Mouse (Mus musculus): ENCODE measurements around the gene Dhx38. TPM values are rescaled to one million over a fixed set of nuclear protein-coding genes. Genes with fewer than 3 reads are reported as not detected.
A peak's percentile ranks its signal among the peaks of the same experiment; 100 is the strongest.

Gene Dhx38
- polyA plus RNA-seq, 1 experiment: 20.7 TPM

DNA sequence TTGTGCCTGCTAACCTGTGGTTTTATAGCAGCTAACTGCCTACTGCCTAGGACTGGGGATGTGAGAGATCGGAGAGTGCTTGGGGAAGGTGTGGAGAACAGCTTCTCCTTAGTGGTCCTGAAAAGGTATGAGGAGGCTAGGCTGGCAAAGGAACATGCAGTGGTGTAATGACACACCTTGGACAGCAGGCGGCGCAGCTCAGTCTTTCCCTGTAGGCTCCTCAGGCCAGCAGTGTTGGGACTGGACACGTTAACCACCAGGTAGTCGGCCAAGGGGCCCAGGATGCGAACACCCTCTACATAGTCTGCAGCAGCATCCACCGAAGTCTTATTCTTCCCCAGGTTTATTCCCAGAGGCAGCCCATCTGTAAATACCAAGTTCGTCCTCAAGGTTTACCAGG is 30.2 kb upstream of the Dhx38 start:
- no peaks in the 10 kb centered on the region for H3K27me3 ChIP-seq (ENCODE audit: control insufficient read depth, insufficient read depth, low read length)
- H3K27ac ChIP-seq (ENCODE audit: control insufficient read depth, insufficient read depth, low read depth, low read length): no peak overlapping the region
- peak; percentile 89; the same call in 1 of the 2 replicates for TF ChIP-seq CTCF (IDR thresholded peaks at IDR 0.05; ENCODE audit: control insufficient read depth, insufficient read depth, insufficient replicate concordance, low read depth, low read length)
- no peak for TF ChIP-seq POLR2A (IDR thresholded peaks at IDR 0.05; ENCODE audit: control insufficient read depth, low read depth, low read length)
- H3K36me3 ChIP-seq (ENCODE audit: control insufficient read depth, insufficient read depth, low read length): peaks cover 3% of the 10 kb centered on the region; the same call in 1 of the 2 replicates
- H3K4me3 ChIP-seq (ENCODE audit: control insufficient read depth, low read depth, low read length): no peak overlapping the region
- H3K4me1 ChIP-seq (ENCODE audit: control insufficient read depth, insufficient read depth, low read length): no peaks in the 10 kb centered on the region

DNA sequence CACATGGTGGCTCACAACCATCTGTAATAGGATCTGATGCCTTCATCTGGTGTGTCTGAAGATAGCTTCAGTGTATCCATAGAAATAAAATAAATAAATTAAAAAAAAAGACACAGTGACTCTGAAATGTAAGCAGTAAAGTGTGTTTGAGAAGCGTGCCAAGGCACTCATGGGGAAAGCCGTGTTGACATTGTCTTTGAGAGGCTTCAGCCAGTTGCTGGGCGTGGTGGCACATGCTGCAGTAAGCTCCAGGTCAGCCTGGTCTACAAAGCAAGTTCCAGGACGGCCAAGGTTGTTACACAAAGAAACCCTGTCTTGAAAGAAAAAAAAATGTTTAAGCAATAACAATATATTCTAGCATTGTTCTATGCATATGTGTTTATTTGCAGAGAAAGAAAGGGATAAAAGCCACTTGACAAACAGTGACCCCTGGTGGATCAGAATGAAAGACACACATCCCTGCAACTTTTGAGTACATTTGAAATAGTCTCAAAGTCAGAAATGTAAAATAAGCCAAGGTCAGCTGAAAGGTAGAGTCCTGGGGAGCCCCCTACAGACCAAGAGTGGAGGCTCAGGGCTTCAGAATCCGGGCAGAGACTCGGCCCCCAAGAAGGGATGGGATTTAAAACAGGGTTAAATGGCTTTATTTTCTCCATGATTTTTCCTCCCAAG is 27.6 kb upstream of the Dhx38 start:
- H3K27me3 ChIP-seq (ENCODE audit: control insufficient read depth, insufficient read depth, low read length): no peaks in the 10 kb centered on the region
- no peak overlapping the region for H3K27ac ChIP-seq (ENCODE audit: control insufficient read depth, insufficient read depth, low read depth, low read length)
- H3K36me3 ChIP-seq (ENCODE audit: control insufficient read depth, insufficient read depth, low read length): peaks cover 3% of the 10 kb centered on the region; the same call in 1 of the 2 replicates
- no peak overlapping the region for H3K4me3 ChIP-seq (ENCODE audit: control insufficient read depth, low read depth, low read length)
- H3K4me1 ChIP-seq (ENCODE audit: control insufficient read depth, insufficient read depth, low read length): no peaks in the 10 kb centered on the region
- no peak for TF ChIP-seq CTCF (IDR thresholded peaks at IDR 0.05; ENCODE audit: control insufficient read depth, insufficient read depth, insufficient replicate concordance, low read depth, low read length)
- no peak for TF ChIP-seq POLR2A (IDR thresholded peaks at IDR 0.05; ENCODE audit: control insufficient read depth, low read depth, low read length)

DNA sequence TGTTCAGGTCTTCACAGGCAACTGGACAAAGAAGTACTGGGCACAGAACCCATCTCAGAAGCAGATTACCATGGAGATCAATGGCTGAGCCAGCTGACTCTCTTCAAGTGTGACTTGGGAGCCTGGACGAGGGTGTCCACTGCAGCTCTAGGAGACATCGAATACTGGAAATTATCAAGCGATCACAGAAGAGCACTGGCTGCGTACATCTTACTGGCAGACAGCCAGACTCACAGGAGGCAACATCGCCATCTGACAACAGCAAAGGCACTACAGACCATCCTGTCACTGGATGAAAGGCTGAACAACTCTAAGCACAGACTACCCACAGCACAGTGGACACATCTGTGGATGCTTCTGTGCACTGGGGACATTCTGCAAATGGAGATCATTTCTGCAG is 26.5 kb upstream of the Dhx38 start:
- TF ChIP-seq POLR2A (IDR thresholded peaks at IDR 0.05; ENCODE audit: control insufficient read depth, low read depth, low read length): no peak
- TF ChIP-seq CTCF (IDR thresholded peaks at IDR 0.05; ENCODE audit: control insufficient read depth, insufficient read depth, insufficient replicate concordance, low read depth, low read length): no peak
- Histone ChIP-seq H3K4me3 (ENCODE audit: control insufficient read depth, low read depth, low read length) (no peak overlapping the region), H3K27ac (ENCODE audit: control insufficient read depth, insufficient read depth, low read depth, low read length) (no peak overlapping the region), H3K4me1 (ENCODE audit: control insufficient read depth, insufficient read depth, low read length) (no peaks in the 10 kb centered on the region), H3K36me3 (ENCODE audit: control insufficient read depth, insufficient read depth, low read length) (peaks cover 3% of the 10 kb centered on the region; the same call in 1 of the 2 replicates), H3K27me3 (ENCODE audit: control insufficient read depth, insufficient read depth, low read length) (no peaks in the 10 kb centered on the region)

DNA sequence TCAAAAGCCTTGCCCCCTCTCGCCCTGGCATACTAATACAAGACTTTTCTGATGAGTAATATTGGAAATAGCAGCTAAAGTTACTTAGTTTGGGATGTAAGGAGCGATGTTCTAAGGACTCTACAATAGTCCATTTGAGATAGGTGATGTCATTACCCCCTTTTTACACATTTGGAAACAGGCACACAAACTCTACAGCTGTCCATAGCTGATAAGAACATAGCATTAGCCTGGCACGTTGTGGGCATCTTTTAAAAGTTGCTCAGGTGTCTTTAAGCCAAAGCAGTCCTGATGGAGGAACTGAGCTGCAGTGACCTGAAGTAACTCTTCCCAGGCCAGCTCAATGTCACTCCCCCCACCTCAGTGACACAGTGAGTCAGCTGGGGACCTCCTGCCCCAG is 25.7 kb upstream of the Dhx38 start:
- TF ChIP-seq CTCF (IDR thresholded peaks at IDR 0.05; ENCODE audit: control insufficient read depth, insufficient read depth, insufficient replicate concordance, low read depth, low read length): no peak
- TF ChIP-seq POLR2A (IDR thresholded peaks at IDR 0.05; ENCODE audit: control insufficient read depth, low read depth, low read length): no peak
- no peak overlapping the region for H3K27ac ChIP-seq (ENCODE audit: control insufficient read depth, insufficient read depth, low read depth, low read length)
- H3K4me3 ChIP-seq (ENCODE audit: control insufficient read depth, low read depth, low read length): no peak overlapping the region
- H3K4me1 ChIP-seq (ENCODE audit: control insufficient read depth, insufficient read depth, low read length): no peaks in the 10 kb centered on the region
- peaks cover 3% of the 10 kb centered on the region; the same call in 1 of the 2 replicates for H3K36me3 ChIP-seq (ENCODE audit: control insufficient read depth, insufficient read depth, low read length)
- H3K27me3 ChIP-seq (ENCODE audit: control insufficient read depth, insufficient read depth, low read length): no peaks in the 10 kb centered on the region

DNA sequence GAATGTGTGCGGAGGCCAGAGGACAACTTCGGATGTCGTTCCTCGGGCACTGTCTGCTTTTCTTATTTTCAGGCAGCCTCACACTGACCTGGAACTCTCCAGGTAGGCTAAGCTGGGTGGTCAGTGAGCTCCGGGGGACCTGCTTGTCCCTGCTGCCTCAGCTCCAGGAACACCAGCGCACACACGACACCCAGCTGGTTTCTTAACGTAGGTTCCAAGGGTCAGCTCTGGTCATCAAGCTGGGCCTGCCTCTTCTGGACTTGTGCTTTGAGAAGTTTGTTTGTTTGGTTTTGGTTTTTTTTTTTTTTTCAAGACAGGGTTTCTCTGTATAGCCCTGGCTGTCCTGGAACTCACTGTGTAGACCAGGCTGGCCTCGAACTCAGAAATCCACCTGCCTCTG is 25.2 kb upstream of the Dhx38 start:
- no peaks in the 10 kb centered on the region for H3K4me1 ChIP-seq (ENCODE audit: control insufficient read depth, insufficient read depth, low read length)
- no peak for TF ChIP-seq POLR2A (IDR thresholded peaks at IDR 0.05; ENCODE audit: control insufficient read depth, low read depth, low read length)
- no peak for TF ChIP-seq CTCF (IDR thresholded peaks at IDR 0.05; ENCODE audit: control insufficient read depth, insufficient read depth, insufficient replicate concordance, low read depth, low read length)
- H3K27me3 ChIP-seq (ENCODE audit: control insufficient read depth, insufficient read depth, low read length): no peaks in the 10 kb centered on the region
- no peak overlapping the region for H3K27ac ChIP-seq (ENCODE audit: control insufficient read depth, insufficient read depth, low read depth, low read length)
- H3K36me3 ChIP-seq (ENCODE audit: control insufficient read depth, insufficient read depth, low read length): peaks cover 3% of the 10 kb centered on the region; the same call in 1 of the 2 replicates
- H3K4me3 ChIP-seq (ENCODE audit: control insufficient read depth, low read depth, low read length): no peak overlapping the region

DNA sequence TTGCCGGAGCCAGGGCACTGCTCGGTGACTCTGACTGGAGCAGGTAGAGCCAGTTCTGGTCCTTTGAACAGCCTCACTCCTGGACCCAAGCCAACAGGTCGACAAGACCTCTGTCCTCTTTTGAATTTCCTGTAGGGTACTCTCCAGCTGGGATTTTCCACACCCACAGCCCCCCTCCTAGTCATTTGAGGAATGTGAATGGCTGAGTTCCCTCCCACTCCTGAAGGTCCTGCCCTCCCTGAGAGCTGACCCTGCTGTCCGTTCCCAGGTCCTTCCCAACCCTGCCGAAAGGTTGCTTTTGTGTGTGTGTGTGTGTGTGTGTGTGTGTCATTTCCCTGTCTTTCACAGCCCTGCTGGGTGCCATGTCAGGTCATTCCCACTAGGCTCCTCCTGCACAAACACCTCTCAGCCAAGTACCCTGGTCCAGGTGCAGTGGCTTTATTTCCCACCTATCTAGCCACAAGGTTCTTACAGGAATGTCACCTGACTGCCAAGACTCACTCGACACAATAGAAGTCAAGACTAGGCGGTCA is 21.4 kb upstream of the Dhx38 start:
- H3K27ac ChIP-seq (ENCODE audit: control insufficient read depth, insufficient read depth, low read depth, low read length): no peak overlapping the region
- H3K4me1 ChIP-seq (ENCODE audit: control insufficient read depth, insufficient read depth, low read length): no peaks in the 10 kb centered on the region
- no peak for TF ChIP-seq POLR2A (IDR thresholded peaks at IDR 0.05; ENCODE audit: control insufficient read depth, low read depth, low read length)
- TF ChIP-seq CTCF (IDR thresholded peaks at IDR 0.05; ENCODE audit: control insufficient read depth, insufficient read depth, insufficient replicate concordance, low read depth, low read length): no peak
- H3K27me3 ChIP-seq (ENCODE audit: control insufficient read depth, insufficient read depth, low read length): no peaks in the 10 kb centered on the region
- H3K36me3 ChIP-seq (ENCODE audit: control insufficient read depth, insufficient read depth, low read length): no peaks in the 10 kb centered on the region
- no peak overlapping the region for H3K4me3 ChIP-seq (ENCODE audit: control insufficient read depth, low read depth, low read length)

DNA sequence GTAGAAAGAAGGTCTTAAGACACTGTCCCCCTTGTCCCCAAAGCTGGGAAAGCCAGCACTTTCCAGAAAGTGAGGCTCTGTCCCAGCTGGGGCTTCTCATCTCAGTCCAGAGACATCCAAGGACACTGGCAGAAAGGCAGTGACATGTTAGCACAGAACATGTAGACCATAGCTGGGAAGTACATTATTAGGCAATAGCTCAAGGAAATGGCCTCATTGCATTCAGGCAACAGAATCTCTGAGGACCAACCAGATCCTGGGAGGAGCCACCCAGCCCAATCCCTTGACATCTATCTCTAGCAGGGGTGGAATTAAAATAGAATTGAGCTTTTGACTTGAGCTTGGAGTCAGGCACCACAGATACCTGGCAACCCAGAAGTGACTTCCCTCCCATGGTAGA is 20.0 kb upstream of the Dhx38 start:
- Histone ChIP-seq H3K4me3 (ENCODE audit: control insufficient read depth, low read depth, low read length) (no peak overlapping the region), H3K27ac (ENCODE audit: control insufficient read depth, insufficient read depth, low read depth, low read length) (no peak overlapping the region), H3K4me1 (ENCODE audit: control insufficient read depth, insufficient read depth, low read length) (no peaks in the 10 kb centered on the region), H3K27me3 (ENCODE audit: control insufficient read depth, insufficient read depth, low read length) (no peaks in the 10 kb centered on the region), H3K36me3 (ENCODE audit: control insufficient read depth, insufficient read depth, low read length) (no peaks in the 10 kb centered on the region)
- no peak for TF ChIP-seq CTCF (IDR thresholded peaks at IDR 0.05; ENCODE audit: control insufficient read depth, insufficient read depth, insufficient replicate concordance, low read depth, low read length)
- TF ChIP-seq POLR2A (IDR thresholded peaks at IDR 0.05; ENCODE audit: control insufficient read depth, low read depth, low read length): no peak
